Comparison of ENCODE assay signal across 8 mouse cellular contexts in genomic region chr16:76539669-76540068, GRCm38 (mm10).
DNase-seq lines count a peak whose midpoint lies in the region; ATAC-seq and TF ChIP-seq lines count a peak whose summit lies in the region.

No protein-coding gene starts in this region.

- no peak overlapping the region for H3K27ac ChIP-seq in hindbrain, postnatal 0 days
- no peak overlapping the region for H3K27ac ChIP-seq in liver, embryonic 14.5 days

- WGBS in hindbrain, postnatal 0 days: 11% methylated on average over 6 of the region's 6 CpGs
- 24% methylated on average over 6 of the region's 6 CpGs for WGBS in liver, embryonic 14.5 days (ENCODE audit: insufficient replicate concordance)

- no peak overlapping the region for H3K4me2 ChIP-seq in hindbrain, postnatal 0 days (ENCODE audit: low read depth, low read length)
- no peak overlapping the region for H3K4me2 ChIP-seq in liver, embryonic 14.5 days (ENCODE audit: low read depth)

- peak; percentile 23 for DNase-seq in urinary bladder, adult 2 months (ENCODE audit: low spot score)
- no peak for DNase-seq in urinary bladder, postnatal 10 days (ENCODE audit: low spot score)
- DNase-seq in forelimb bud, embryonic 11.5 days (ENCODE audit: low read depth, low spot score): peak; percentile 72
- peak; percentile 37 for DNase-seq in hindbrain, postnatal 0 days (ENCODE audit: low spot score)
- DNase-seq in liver, embryonic 14.5 days (ENCODE audit: low read depth in 3 of 3, low spot score in 3 of 3): peak in 1 of 3 experiments; percentile 11
- peak; percentile 87 for DNase-seq in retina, postnatal 1 day
- DNase-seq in layer of hippocampus, adult 9-11 months: no peak
- DNase-seq in layer of hippocampus, adult 8-10 months (ENCODE audit: low spot score in 2 of 2): no peak

- 0 out of 2 replicates have a peak, but pooled peaks cover 5% of the 10 kb centered on the region for H3K4me1 ChIP-seq in hindbrain, postnatal 0 days (ENCODE audit: insufficient read depth, low read length)
- peaks cover 0 to 8% of the 10 kb centered on the region in 2 experiments; a peak in 2 of 4 replicates for H3K4me1 ChIP-seq in liver, embryonic 14.5 days (replicated peaks; ENCODE audit: control insufficient read depth in 2 of 2, insufficient read depth in 2 of 2, low read length in 1 of 2)

- ATAC-seq in hindbrain, postnatal 0 days: 0 out of 2 replicates have a peak, but pooled peaks have one; percentile 27
- peak; percentile 64; the same call in 1 of the 2 replicates for ATAC-seq in liver, embryonic 14.5 days (ENCODE audit: insufficient read depth)

- TF ChIP-seq CTCF in hindbrain, postnatal 0 days (IDR thresholded peaks at IDR 0.05; ENCODE audit: low read depth): no peak
- no peak for TF ChIP-seq CTCF in liver, embryonic 14.5 days (IDR thresholded peaks at IDR 0.05; ENCODE audit: low read depth)

- H3K4me3 ChIP-seq in hindbrain, postnatal 0 days (ENCODE audit: low read length): no peak overlapping the region
- no peak overlapping the region for H3K4me3 ChIP-seq in liver, embryonic 14.5 days (ENCODE audit: insufficient read depth in 1 of 2, low read depth in 2 of 2, low read length in 2 of 2)

- no peaks in the 10 kb centered on the region for H3K27me3 ChIP-seq in hindbrain, postnatal 0 days (ENCODE audit: insufficient read depth, low read length)
- H3K27me3 ChIP-seq in liver, embryonic 14.5 days (ENCODE audit: control insufficient read depth, insufficient read depth, low read length): no peaks in the 10 kb centered on the region

- TF ChIP-seq EP300 in liver, embryonic 14.5 days (IDR thresholded peaks at IDR 0.05; ENCODE audit: low read depth): no peak

- H3K9ac ChIP-seq in hindbrain, postnatal 0 days (replicated peaks; ENCODE audit: low read length): no peak overlapping the region
- no peak overlapping the region for H3K9ac ChIP-seq in liver, embryonic 14.5 days (replicated peaks)

- H3K9me3 ChIP-seq in hindbrain, postnatal 0 days (ENCODE audit: low read length): no peaks in the 10 kb centered on the region
- H3K9me3 ChIP-seq in liver, embryonic 14.5 days (ENCODE audit: control insufficient read depth, low read length): no peaks in the 10 kb centered on the region

- no peaks in the 10 kb centered on the region for H3K36me3 ChIP-seq in hindbrain, postnatal 0 days (ENCODE audit: insufficient read depth, low read length)
- no peaks in the 10 kb centered on the region for H3K36me3 ChIP-seq in liver, embryonic 14.5 days (replicated peaks; ENCODE audit: control insufficient read depth, insufficient read depth, low read depth)

Comparison
In these comparisons a context has a peak if more than half of its experiments do, and no peak if none do; other contexts are left out.
1. DNase-seq: peak in urinary bladder, adult 2 months (single experiment), forelimb bud, embryonic 11.5 days (single experiment), hindbrain, postnatal 0 days (single experiment) and retina, postnatal 1 day (single experiment); none in urinary bladder, postnatal 10 days (single experiment), layer of hippocampus, adult 9-11 months (single experiment) and layer of hippocampus, adult 8-10 months (0 of 2).